ENCODE assay signal across 8 mouse cellular contexts in genomic region chr9:50616766-50617603, GRCm38 (mm10). TPM values are rescaled to one million over a fixed set of nuclear protein-coding genes. Genes with fewer than 3 reads are reported as not detected.
DNase-seq lines count a peak whose midpoint lies in the region; ATAC-seq lines count a peak whose summit lies in the region.

Gene Pih1d2 (plus strand): TSS chr9:50617321.
Gene Nkapd1 (minus strand): TSS chr9:50617464.

- peak within 1 kb of the TSS; percentile 87 for H3K4me2 ChIP-seq in hindbrain, embryonic 15.5 days

- H3K4me3 ChIP-seq in hindbrain, embryonic 15.5 days, result peak within 1 kb of the TSS; percentile 100
- peak within 1 kb of the TSS; percentile 76 for H3K4me3 ChIP-seq in macrophage (ENCODE audit: inconsistent target)

- H3K27ac ChIP-seq in hindbrain, embryonic 15.5 days (replicated peaks), result peak within 1 kb of the TSS; percentile 94
- peak within 1 kb of the TSS; percentile 60 for H3K27ac ChIP-seq in macrophage

- peaks cover 30% of the 10 kb centered on the region for H3K4me1 ChIP-seq in hindbrain, embryonic 15.5 days (replicated peaks)

- H3K36me3 ChIP-seq in hindbrain, embryonic 15.5 days, result peaks cover 33% of the 10 kb centered on the region
- H3K36me3 ChIP-seq in macrophage (ENCODE audit: inconsistent target), result peaks cover 19% of the 10 kb centered on the region

- no peaks in the 10 kb centered on the region for H3K9me3 ChIP-seq in hindbrain, embryonic 15.5 days

- under 1% methylated on average over 73 of the region's 81 CpGs for WGBS in hindbrain, embryonic 15.5 days
- WGBS in macrophage (ENCODE audit: missing documents), result under 1% methylated on average over 66 of the region's 81 CpGs

- peak; percentile 96 for ATAC-seq in hindbrain, embryonic 15.5 days (ENCODE audit: low FRiP score, low read depth)

- peak; percentile 95 for DNase-seq in R1 (ENCODE audit: low read depth, low spot score)
- DNase-seq in cerebellum, postnatal 25 days, result peak; percentile 90
- DNase-seq in frontal cortex, postnatal 36 days (ENCODE audit: low spot score in 2 of 2), result peak; percentile 88 to 94
- DNase-seq in left cerebral cortex, adult 18-20 months (ENCODE audit: low spot score in 2 of 2), result peak; percentile 84 to 86
- DNase-seq in right cerebral cortex, adult 18-20 months, result peak; percentile 91
- peak; percentile 33 for DNase-seq in urinary bladder, postnatal 10 days (ENCODE audit: low spot score)

- no peaks in the 10 kb centered on the region for H3K27me3 ChIP-seq in hindbrain, embryonic 15.5 days

- peak within 1 kb of the TSS; percentile 97 for H3K9ac ChIP-seq in hindbrain, embryonic 15.5 days

- peaks cover 41% of the 10 kb centered on the region for H3K79me2 ChIP-seq in macrophage (ENCODE audit: inconsistent target)

RNA-seq across cellular contexts. Expression of gene Pih1d2, which starts in this region (rescaled TPM):
- polyA plus RNA-seq in hindbrain, embryonic 15.5 days (2015; fragmentation: Nextera tagmentation; extraction: Ambion mirVana), result 5.1 and 6.5 TPM in 2 replicates
- 1 to 10 TPM; 2.6 to 4.1 TPM for total RNA-seq in left cerebral cortex, adult 18-20 months (2021)
- total RNA-seq in macrophage (2018; cell fraction: chromatin; rRNA removed), result 1 to 10 TPM in 11 of 26 experiments, under 1 TPM in 5, not detected in 10; 0.48 to 8.8 (median 1.4) TPM
- under 1 TPM; 0.17 to 0.96 (median 0.49) TPM for total RNA-seq in macrophage (2018; cell fraction: cytosol; rRNA removed)
- 1 to 10 TPM in 14 of 26 experiments, under 1 TPM in 8, not detected in 4; 0.46 to 3.2 (median 1.3) TPM for total RNA-seq in macrophage (2018; cell fraction: nucleus; rRNA removed)
- 0.34 to 1.1 TPM (median 0.45 TPM) in 3 replicates for polyA plus RNA-seq in macrophage (2018)

RNA-seq across cellular contexts. Expression of gene Nkapd1, which starts in this region (rescaled TPM):
- polyA plus RNA-seq in hindbrain, embryonic 15.5 days (2015; fragmentation: Nextera tagmentation; extraction: Ambion mirVana), result 17.9 and 18.4 TPM in 2 replicates
- total RNA-seq in left cerebral cortex, adult 18-20 months (2021), result 10 to 100 TPM; 16.5 to 21.5 TPM
- total RNA-seq in macrophage (2018; cell fraction: chromatin; rRNA removed), result 10 to 100 TPM; 18.2 to 70.8 (median 47.2) TPM
- total RNA-seq in macrophage (2018; cell fraction: cytosol; rRNA removed), result 10 to 100 TPM; 16.5 to 28.0 (median 20.7) TPM
- 10 to 100 TPM; 15.8 to 62.4 (median 34.6) TPM for total RNA-seq in macrophage (2018; cell fraction: nucleus; rRNA removed)
- 17.0 to 40.6 TPM (median 19.3 TPM) in 3 replicates for polyA plus RNA-seq in macrophage (2018)

Comparison
In these comparisons a context has a peak if more than half of its experiments do, and no peak if none do; other contexts are left out.
1. Peak in every context shown above with its lines: DNase-seq, ATAC-seq, H3K4me3 ChIP-seq and H3K27ac ChIP-seq.
2. DNase-seq: peak in every context shown above with its lines; median percentile 95 in R1; 91 in frontal cortex, postnatal 36 days; 91 in right cerebral cortex, adult 18-20 months; 90 in cerebellum, postnatal 25 days; 85 in left cerebral cortex, adult 18-20 months; 33 in urinary bladder, postnatal 10 days.